Mouse (Mus musculus): Measurements from ENCODE around the gene AC124502.3. TPM values are rescaled to one million over a fixed set of nuclear protein-coding genes. Genes with fewer than 3 reads are reported as not detected.

AC124502.3 gene
- 0.15 and 0.46 TPM in 2 replicates for polyA plus RNA-seq (2015; fragmentation: Nextera tagmentation; extraction: Ambion mirVana)

DNA sequence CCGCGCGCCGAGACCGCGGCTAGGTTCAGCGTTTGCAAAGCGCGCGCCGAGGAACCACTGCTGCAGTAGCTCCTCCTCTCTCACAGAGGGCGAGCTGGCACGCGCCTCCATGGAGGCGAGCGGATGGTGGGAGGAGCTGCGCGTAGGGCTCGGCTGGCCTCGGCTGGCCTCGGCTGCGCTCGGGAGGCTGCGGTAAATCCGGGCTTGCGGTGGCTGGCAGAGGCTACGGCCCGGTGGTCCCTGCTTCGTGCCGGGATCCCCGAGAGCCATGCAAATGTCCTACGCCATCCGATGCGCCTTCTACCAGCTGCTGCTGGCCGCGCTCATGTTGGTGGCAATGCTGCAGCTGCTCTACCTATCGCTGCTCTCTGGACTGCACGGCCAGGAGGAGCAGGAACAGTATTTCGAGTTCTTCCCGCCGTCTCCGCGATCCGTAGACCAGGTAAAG is at the start of gene AC124502.3, which contains the start of gene B4gat1:
TSS of gene AC124502.3 (plus strand) at position 183 of the 448 bp plus-strand sequence.
TSS of gene B4gat1 (plus strand) at position 118 of the 448 bp plus-strand sequence.

DNA sequence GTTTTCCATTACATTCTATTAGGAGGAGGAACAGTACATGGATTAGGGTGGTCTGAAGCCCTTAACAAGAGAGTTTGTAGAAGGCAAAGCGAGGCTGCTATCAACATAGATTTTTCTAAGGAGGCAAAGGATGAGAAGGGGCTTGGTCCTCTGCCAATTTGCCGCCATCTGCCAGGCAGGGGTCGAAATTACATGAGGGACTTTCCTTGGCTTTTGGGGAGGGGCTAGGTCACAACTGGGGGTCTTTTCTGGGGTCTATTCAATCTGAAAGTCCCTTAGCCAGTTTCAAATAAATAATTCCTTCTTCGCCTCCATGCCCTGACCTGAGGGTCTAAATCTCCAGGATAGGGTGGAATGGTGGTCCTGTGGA is 48.5 kb upstream of the AC124502.3 start, which contains the start of gene Npas4:
TSS of gene Npas4 (minus strand) at position 61 of the 370 bp plus-strand sequence.

DNA sequence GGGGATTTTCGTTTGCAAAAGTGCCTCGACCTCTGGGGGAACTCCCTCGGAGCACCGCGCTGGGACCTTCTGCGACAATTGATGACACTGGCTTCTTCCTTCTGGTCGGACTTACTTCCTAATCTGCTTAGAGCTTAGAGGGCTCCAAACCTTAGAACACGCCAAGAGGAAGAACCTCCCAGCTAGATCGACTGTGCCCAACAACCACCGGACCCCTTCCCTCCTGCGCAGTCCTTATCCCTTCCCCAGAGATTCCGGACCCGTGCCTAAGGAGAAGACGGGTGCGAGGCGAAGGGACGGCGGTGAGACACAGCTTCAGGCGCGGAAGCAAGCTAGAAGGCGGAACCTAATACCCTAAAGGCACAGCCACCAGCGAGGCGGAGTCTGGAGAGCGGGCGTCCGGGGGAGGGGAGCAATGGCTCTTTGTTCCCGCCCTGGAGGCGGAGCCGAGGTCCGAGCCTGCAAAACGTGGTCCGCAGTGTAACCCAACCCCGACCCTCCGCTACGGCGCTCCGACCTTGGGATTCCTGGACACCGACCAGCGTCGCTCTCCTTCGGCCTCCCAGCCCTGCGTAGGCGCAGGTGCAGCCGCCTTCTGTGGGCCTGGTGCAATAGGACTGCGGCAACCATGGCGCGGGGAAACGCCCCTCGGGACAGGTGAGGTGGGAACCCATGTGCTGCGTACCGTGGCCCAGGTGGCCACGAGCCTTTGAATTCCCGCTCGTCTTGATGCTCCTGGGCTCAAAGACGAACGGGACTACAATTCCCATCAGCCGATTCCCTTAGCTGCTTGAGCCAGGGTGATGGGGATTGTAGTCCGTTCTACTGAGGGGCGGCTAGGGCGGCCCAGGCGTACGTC is 14.8 kb upstream of the AC124502.3 start, which contains the start of gene Slc29a2:
TSS of gene Slc29a2 (plus strand) at position 240 of the 859 bp plus-strand sequence.

DNA sequence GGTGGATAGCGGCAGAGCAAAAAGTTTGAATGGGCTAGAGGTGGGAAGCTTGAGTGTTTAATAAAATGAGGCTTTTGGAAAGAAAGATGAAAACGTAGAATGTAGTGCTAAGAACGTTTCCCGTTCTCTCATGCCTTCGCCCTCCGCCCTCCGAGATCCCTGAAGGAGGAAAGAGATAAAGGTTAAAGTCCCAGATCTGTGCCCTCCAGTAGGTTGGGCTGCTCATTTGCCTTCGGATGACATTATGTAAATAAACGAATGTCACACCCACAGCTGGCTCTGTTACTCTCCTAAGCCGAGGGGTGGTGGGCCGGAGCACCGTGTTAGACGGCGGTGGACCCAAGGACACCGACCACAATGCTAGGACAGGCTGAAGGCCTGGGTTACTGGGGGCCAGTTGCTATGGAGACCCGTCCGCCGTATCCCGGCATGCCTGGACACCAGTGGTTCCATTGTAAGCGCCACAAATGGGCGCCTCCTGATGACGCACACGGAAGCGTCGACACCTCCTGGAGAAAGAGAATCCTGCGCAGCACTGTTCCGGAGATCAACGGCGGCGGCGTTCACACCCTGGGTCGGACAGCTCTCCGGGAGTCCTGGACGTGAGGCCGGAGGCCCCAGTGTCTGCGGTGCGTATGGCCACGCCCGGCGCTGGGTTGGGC is 2.3 kb downstream of the AC124502.3 start, which contains the start of gene Brms1:
TSS of gene Brms1 (plus strand) at position 493 of the 662 bp plus-strand sequence.

DNA sequence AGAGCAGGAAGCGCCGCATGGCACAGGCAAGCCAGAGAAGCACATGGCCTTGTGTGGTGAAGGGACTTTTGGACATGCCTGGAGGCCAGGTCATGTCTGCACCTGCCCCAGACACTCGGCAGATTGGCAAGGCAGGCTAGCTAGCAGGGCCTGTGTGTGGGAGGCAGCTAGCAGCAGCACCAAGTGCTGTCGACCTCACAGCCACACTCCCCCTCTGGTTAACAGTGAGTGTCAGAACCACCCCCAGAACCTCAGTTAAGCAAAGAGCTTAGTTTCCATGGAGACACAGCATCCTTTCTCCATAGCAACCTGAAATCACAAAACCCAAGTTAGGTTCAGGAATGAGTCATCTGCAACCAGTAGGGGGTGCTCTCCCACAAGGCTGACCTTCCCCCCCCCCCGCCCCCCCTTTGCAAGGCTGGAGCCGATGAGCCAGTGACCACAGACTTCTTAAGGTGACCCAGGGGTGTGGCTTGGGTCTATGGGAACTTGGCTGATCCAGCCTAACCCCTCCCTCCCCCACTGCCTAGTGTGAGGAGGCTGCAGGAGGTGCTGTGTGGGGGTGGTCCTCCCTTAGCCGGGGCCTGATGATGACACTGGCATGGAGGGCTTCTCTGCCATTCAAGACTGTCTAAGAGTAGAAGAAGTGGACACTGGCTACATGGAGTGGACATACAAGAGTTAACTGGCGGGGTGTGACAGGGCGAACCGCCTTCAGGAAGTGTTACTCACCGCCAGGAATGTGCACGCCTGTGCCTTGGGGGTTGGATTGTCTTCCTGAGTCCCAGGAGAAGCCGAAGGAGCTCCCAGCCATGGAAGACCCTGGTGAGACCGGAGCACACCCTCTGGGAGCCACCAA is 11.6 kb downstream of the AC124502.3 start, which contains the start of gene Rin1:
TSS of gene Rin1 (plus strand) at position 435 of the 859 bp plus-strand sequence.

DNA sequence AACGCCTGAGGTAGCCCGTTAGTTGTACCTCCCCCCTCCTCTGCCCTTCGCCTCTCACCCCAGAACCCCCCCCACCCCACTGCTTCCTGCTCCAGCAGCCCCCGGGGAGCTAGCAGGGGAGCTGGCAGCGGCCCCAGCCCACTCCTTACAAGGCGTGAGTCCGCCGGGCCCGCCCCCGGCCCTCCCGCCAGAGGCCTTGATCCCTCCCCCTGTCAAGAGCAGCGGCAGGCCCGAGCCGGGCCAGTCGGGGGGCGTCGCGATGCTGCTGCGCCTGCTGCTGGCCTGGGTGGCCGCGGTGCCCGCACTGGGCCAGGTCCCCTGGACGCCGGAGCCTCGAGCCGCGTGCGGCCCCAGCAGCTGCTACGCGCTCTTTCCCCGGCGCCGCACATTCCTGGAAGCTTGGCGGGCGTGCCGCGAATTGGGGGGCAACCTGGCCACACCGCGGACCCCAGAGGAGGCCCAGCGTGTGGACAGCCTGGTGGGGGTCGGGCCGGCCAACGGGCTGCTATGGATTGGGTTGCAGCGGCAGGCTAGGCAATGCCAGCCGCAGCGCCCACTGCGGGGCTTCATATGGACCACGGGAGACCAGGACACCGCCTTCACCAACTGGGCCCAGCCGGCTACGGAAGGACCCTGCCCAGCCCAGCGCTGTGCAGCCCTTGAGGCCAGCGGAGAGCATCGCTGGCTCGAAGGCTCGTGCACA is 29.3 kb downstream of the AC124502.3 start, which contains the start of gene Cd248:
TSS of gene Cd248 (plus strand) at position 212 of the 703 bp plus-strand sequence.

GRCm38 (mm10) chr19:5085145-5085863 is 46.6 kb downstream of the AC124502.3 start, which contains the start of gene Tmem151a:
Gene Tmem151a (minus strand): TSS chr19:5085531.

DNA sequence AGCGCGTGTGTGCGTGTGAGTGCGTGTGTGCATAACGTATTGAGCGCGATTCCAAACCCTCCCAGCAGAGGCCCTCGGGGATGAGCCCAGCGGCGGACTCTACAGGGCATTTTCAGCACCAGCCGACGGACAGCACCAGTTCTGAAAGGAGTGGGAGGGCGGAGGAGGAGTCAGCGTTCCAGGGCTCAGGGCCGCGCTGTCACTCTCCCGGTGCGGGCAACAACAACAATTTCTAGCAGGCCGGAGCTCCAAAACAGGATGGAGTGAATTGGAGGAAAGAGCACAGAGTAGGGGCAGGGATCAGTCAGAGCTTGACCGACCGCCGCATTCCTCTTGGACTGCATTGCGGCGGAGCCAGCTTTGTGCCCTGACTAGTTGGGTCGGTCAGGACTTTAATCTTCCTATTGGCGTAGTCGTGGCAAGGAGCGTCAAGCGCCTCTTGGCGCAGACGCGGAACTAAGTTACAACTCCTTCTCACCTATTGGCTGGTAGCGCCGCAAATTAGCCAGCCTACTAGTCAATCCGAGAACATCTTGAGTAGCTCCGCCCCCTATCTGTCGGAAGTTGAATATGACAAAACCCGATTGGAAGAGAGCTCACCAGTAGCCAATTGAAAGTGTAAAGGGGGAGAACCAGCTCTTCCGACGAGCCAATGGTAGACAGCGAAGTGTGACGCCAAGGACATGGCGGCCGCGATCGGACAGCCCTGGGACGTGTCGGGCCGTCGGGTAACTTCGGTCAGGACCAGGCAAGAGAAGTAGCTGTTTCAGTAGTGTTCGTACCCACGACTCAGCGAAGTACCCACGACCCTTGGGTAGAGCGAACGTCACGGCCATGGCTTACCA is 49.4 kb downstream of the AC124502.3 start, which contains the start of gene Yif1a:
TSS of gene Yif1a (plus strand) at position 655 of the 845 bp plus-strand sequence.

GRCm38 (mm10) chr19:5098363-5099143 is 59.9 kb downstream of the AC124502.3 start, which contains the start of gene Cnih2:
Gene Cnih2 (minus strand): TSS chr19:5098521.

Other genes with a start within 250 kb of the AC124502.3 start
- gene Rbm4, start 245.0 kb upstream of the AC124502.3 start, polyA plus RNA-seq (2015; fragmentation: Nextera tagmentation; extraction: Ambion mirVana) = 18.2 and 21.2 TPM in 2 replicates
- gene Gm21992, start 227.3 kb upstream of the AC124502.3 start, polyA plus RNA-seq (2015; fragmentation: Nextera tagmentation; extraction: Ambion mirVana) = 15.6 and 16.1 TPM in 2 replicates
- 32.0 and 37.2 TPM in 2 replicates for gene Rbm14, start 227.3 kb upstream of the AC124502.3 start, polyA plus RNA-seq (2015; fragmentation: Nextera tagmentation; extraction: Ambion mirVana)
- 42.7 TPM in 2 replicates for gene Ccs, start 199.6 kb upstream of the AC124502.3 start, polyA plus RNA-seq (2015; fragmentation: Nextera tagmentation; extraction: Ambion mirVana)
- not detected in 2 replicates for gene Ccdc87, start 199.5 kb upstream of the AC124502.3 start, polyA plus RNA-seq (2015; fragmentation: Nextera tagmentation; extraction: Ambion mirVana)
- gene Ctsf, start 183.8 kb upstream of the AC124502.3 start, polyA plus RNA-seq (2015; fragmentation: Nextera tagmentation; extraction: Ambion mirVana) = 56.0 and 61.5 TPM in 2 replicates
- gene Actn3, start 161.0 kb upstream of the AC124502.3 start, polyA plus RNA-seq (2015; fragmentation: Nextera tagmentation; extraction: Ambion mirVana) = 1.1 and 1.2 TPM in 2 replicates
- 13.3 and 14.1 TPM in 2 replicates for gene Zdhhc24, start 160.2 kb upstream of the AC124502.3 start, polyA plus RNA-seq (2015; fragmentation: Nextera tagmentation; extraction: Ambion mirVana)
- 1.1 and 1.3 TPM in 2 replicates for gene Bbs1, start 132.3 kb upstream of the AC124502.3 start, polyA plus RNA-seq (2015; fragmentation: Nextera tagmentation; extraction: Ambion mirVana)
- 39.0 and 42.5 TPM in 2 replicates for gene Dpp3, start 110.6 kb upstream of the AC124502.3 start, polyA plus RNA-seq (2015; fragmentation: Nextera tagmentation; extraction: Ambion mirVana)
- gene Peli3, start 95.8 kb upstream of the AC124502.3 start, polyA plus RNA-seq (2015; fragmentation: Nextera tagmentation; extraction: Ambion mirVana) = 0.23 and 0.37 TPM in 2 replicates
- gene Mrpl11, start 76.7 kb upstream of the AC124502.3 start, polyA plus RNA-seq (2015; fragmentation: Nextera tagmentation; extraction: Ambion mirVana) = 61.8 and 64.4 TPM in 2 replicates
- gene Npas4, start 48.6 kb upstream of the AC124502.3 start, polyA plus RNA-seq (2015; fragmentation: Nextera tagmentation; extraction: Ambion mirVana) = 0.04 TPM in 1 of 2 replicates, not detected in the other
- gene Slc29a2, start 15.0 kb upstream of the AC124502.3 start, polyA plus RNA-seq (2015; fragmentation: Nextera tagmentation; extraction: Ambion mirVana) = 2.0 and 2.2 TPM in 2 replicates
- 11.1 and 13.7 TPM in 2 replicates for gene B4gat1, start 65 bp upstream of the AC124502.3 start, polyA plus RNA-seq (2015; fragmentation: Nextera tagmentation; extraction: Ambion mirVana)
- gene Brms1, start 2.5 kb downstream of the AC124502.3 start, polyA plus RNA-seq (2015; fragmentation: Nextera tagmentation; extraction: Ambion mirVana) = 39.5 and 39.6 TPM in 2 replicates
- gene Rin1, start 11.6 kb downstream of the AC124502.3 start, polyA plus RNA-seq (2015; fragmentation: Nextera tagmentation; extraction: Ambion mirVana) = 0.75 and 0.99 TPM in 2 replicates
- 11.8 and 17.6 TPM in 2 replicates for gene Cd248, start 29.2 kb downstream of the AC124502.3 start, polyA plus RNA-seq (2015; fragmentation: Nextera tagmentation; extraction: Ambion mirVana)
- gene Tmem151a, start 46.6 kb downstream of the AC124502.3 start, polyA plus RNA-seq (2015; fragmentation: Nextera tagmentation; extraction: Ambion mirVana) = 4.4 and 4.5 TPM in 2 replicates
- gene Yif1a, start 49.6 kb downstream of the AC124502.3 start, polyA plus RNA-seq (2015; fragmentation: Nextera tagmentation; extraction: Ambion mirVana) = 43.9 and 51.8 TPM in 2 replicates
- gene Cnih2, start 59.6 kb downstream of the AC124502.3 start, polyA plus RNA-seq (2015; fragmentation: Nextera tagmentation; extraction: Ambion mirVana) = 0.78 and 0.99 TPM in 2 replicates
- 88.0 and 103 TPM in 2 replicates for gene Rab1b, start 68.2 kb downstream of the AC124502.3 start, polyA plus RNA-seq (2015; fragmentation: Nextera tagmentation; extraction: Ambion mirVana)
- gene Klc2, start 79.7 kb downstream of the AC124502.3 start, polyA plus RNA-seq (2015; fragmentation: Nextera tagmentation; extraction: Ambion mirVana) = 2.9 and 4.6 TPM in 2 replicates
- 9.6 and 10.2 TPM in 2 replicates for gene Pacs1, start 234.2 kb downstream of the AC124502.3 start, polyA plus RNA-seq (2015; fragmentation: Nextera tagmentation; extraction: Ambion mirVana)